Mouse (Mus musculus) brain, embryonic 14.5 days (tissue): ENCODE results near the gene Nox3. TPM values are rescaled to one million over a fixed set of nuclear protein-coding genes. Genes with fewer than 3 reads are reported as not detected.

Source experiments
- DNase-seq: peaks from one replicate; pipeline ENCODE4 v3.0.0-alpha.2; 2011; ENCODE audit warnings: low read depth
- CTCF ChIP-seq: fragments of 200-500 bp; IDR thresholded peaks from 2 replicates; pipeline ENCODE4 v1.5.1; 2012; ENCODE audit warnings: inconsistent platforms, mild to moderate bottlenecking, moderate library complexity, borderline replicate concordance; ENCODE audit not compliant: insufficient read depth, insufficient read length; ENCODE audit errors: extremely low read depth
- POLR2A ChIP-seq: fragments of 200-500 bp; IDR thresholded peaks from 2 replicates; pipeline ENCODE4 v1.6.1; 2012; ENCODE audit warnings: mild to moderate bottlenecking, inconsistent platforms, borderline replicate concordance; ENCODE audit not compliant: poor library complexity, insufficient read depth, insufficient read length, severe bottlenecking; ENCODE audit errors: extremely low read depth
- polyA plus RNA-seq: library from polyadenylated mRNA; depleted of rRNA; stranded (reverse); fragments of >200 nt; gene quantifications from 2 replicates; pipeline ENCODE4 v1.2.3, GENCODE M21; 2012; rRNA removed

Gene Nox3
- not detected in 2 replicates for polyA plus RNA-seq

DNA sequence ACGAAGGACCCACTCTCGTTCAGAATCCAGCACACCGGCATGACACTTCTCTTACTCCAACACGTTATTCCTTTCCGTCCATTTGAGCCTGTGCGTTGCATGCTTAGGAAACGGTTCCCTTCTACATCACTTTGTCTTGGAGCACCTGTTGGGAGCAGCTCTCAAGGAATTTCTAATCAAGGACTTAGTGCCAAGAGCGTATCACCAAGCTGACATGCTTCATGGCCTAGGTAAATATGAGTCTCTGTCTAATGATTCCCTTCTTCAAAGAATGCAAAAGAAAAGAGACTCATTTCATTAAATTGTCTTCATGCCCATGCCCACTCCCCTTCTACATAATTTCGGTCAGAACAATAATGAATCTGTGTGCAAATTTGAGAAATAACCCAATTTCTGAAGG is at the start of gene Nox3:
TSS of gene Nox3 (minus strand) at position 101 of the 400 bp plus-strand sequence.
- no peak for TF ChIP-seq POLR2A
- no peak for DNase-seq

DNA sequence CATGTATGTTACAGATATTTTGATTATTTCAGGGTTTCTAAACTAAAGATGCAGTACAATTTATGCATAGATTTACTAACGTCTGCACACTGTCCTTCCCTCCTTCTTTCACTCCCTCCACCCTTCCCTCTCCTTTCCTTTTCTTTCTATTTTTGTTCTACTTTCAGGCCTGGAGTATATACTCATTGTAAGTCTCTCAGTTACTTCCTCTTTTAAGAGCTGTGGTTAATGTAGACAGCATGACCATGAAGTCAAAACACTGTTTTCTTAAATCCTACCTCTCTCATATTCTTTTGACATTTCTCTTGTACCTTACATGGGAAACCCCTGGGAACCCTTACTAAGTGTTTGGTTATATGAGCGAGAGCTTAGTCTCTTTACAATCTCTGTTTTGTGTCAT is 48.3 kb upstream of the Nox3 start:
- DNase-seq: no peak
- TF ChIP-seq CTCF: no peak
- TF ChIP-seq POLR2A: no peak

GRCm38 (mm10) chr17:3736936-3737335 is 40.9 kb upstream of the Nox3 start:
- peak; percentile 4 for DNase-seq
- no peak for TF ChIP-seq CTCF
- no peak for TF ChIP-seq POLR2A

DNA sequence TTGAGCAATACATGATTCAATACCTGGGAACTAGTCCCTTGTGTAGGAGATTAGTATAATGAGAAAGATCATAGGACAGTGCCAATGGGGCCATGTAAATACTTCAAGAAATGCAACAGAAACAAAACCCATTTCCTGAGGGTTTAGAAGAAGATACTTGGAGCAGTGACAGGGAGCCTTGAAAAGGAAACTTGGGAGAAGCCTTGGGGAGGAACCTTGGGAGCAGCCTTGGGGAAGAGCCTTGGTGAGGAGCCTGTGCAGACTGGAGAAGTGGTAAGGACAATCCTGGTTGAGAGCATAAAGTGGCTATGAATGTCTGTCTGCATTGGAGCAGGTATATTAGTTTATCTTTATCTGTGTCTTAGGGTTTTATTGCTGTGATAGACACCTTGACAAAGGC is 38.2 kb upstream of the Nox3 start:
- DNase-seq: no peak
- no peak for TF ChIP-seq CTCF
- TF ChIP-seq POLR2A: no peak

DNA sequence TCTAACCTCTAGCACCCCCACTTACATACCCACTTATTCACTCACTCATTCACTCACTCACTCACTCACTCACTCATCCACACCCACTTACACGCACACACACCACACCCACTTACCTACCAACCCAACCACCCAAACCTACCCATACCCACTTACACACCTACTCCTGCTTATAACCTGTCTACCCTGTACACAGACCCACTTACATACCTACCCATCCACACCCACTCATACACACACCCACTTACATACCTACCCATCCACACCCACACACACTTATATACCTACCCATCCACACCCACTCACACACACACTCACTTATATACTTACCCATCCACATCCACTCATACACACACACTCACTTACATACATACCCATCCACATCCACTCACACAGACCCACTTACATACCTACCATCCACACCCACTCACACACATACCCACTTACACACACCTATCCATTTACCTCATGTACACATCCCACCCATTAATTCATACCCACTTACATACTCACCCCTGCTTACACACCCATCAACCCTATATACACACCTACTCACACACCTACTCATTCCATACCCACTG is 9.4 kb upstream of the Nox3 start:
- TF ChIP-seq POLR2A (no peak), CTCF (no peak)
- DNase-seq: no peak

DNA sequence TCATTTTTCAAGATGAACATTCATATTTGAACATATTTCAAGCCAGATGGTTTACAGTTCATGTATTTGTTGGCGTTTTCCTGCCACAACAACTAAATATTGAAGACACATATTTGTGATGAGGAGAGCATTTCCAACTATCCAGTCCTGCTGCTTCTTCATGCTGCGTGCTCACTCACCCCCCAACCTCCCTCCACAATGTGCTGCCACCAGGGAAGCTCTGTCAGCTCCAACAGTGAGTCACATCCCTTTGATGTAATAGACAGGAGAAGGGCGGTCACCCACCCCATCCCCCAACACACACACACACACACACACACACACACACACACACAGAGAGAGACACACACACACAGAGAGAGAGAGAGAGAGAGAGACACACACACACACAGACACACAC is 6.3 kb upstream of the Nox3 start:
- peak; percentile 46 for DNase-seq
- TF ChIP-seq POLR2A (no peak), CTCF (no peak)

- TF ChIP-seq POLR2A (no peak), CTCF (no peak)
- peak; percentile 83 for DNase-seq
Measured at GRCm38 (mm10) chr17:3692817-3693216, 3.2 kb downstream of the Nox3 start.

DNA sequence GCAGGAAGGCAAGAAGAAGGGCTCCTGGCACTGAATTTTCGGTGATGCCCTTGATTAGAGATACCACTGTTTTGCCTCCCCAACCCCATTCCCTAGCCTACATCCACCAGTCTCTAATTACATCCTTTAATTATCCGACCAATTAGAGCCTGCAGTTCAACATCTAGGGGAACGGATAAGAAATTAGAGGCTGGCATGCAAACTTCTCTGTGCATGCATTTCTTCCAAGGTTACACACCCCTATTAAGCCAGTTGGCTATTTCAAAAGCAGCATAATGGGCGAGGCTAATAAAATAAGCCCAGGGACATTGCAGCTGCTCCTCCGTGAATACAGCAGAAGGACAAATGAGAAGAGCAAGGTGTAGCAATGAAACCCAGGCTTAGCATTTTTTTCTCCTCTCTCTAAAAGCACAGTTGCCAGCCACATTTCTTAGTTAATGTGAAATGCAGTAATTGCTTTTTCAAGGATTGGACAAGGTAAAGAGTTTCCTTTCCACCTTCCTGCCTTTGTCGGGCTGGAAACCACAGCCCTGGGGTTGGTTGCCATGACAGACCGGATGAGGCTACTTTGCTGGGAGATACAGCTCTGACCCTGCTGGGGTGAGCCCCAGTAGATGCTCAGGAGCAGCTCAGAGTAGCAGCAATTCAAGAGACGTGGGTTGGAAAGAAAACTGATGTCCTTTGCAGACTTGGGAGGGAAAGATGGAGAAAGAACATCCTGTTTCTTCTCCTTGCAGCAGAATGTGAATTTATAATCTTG is 5.4 kb downstream of the Nox3 start:
- DNase-seq: peak; percentile 92
- TF ChIP-seq POLR2A: no peak

DNA sequence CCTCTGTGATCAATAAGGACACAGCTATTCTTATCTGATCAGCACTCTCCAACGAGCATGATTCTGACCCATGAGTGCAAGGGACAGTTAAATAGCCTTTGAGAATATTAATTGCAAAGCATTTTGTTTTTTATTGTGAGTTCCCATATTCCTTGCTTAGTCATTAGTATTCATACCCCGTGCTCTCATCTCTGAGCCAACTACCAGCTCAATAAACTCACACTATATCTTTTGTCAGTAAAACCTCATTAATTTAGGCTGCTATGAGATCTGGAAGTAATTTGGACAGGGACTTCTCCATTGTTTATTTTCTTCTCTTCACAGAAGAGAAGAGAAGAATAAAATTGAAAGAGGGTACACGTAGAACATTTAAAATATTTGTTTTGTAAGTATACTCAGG is 12.4 kb downstream of the Nox3 start:
- TF ChIP-seq CTCF: no peak
- no peak for TF ChIP-seq POLR2A
- DNase-seq: peak; percentile 78

DNA sequence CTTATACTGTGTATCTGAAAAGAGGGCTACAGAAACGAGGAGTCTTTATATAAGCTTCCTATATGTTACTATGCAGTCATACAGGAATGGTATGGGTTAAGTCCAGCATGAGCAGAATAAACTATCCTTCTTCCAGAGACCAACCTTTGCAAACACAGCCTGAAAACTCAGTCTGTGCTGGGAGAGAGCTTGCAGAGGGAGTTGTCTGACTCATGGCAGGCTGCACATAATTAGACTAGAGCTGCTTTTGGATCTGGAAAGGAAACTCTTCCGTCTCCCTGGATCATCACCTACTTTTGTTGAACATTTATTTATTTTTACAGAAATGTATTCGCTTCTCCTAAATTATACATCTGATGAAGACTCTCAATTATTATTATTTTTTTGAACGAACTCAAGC is 26.8 kb downstream of the Nox3 start:
- no peak for DNase-seq
- TF ChIP-seq CTCF: no peak
- TF ChIP-seq POLR2A: no peak

- peak; percentile 37 for DNase-seq
Measured at GRCm38 (mm10) chr17:3667287-3667686, 28.8 kb downstream of the Nox3 start.

GRCm38 (mm10) chr17:3665321-3665720 is 30.7 kb downstream of the Nox3 start:
- no peak for DNase-seq
- TF ChIP-seq POLR2A (no peak), CTCF (no peak)

More at GRCm38 (mm10) chr17:3667287-3667686, 28.8 kb downstream of the Nox3 start:
- TF ChIP-seq POLR2A (no peak), CTCF (no peak)
